Mouse (Mus musculus): ENCODE measurements at regions not wholly inside any gene's neighbourhood (a gene's known extent, or its start where the extent isn't known, plus 50 kb on each side); places are given as distances from the start of the nearest gene placed in this dataset.

DNA sequence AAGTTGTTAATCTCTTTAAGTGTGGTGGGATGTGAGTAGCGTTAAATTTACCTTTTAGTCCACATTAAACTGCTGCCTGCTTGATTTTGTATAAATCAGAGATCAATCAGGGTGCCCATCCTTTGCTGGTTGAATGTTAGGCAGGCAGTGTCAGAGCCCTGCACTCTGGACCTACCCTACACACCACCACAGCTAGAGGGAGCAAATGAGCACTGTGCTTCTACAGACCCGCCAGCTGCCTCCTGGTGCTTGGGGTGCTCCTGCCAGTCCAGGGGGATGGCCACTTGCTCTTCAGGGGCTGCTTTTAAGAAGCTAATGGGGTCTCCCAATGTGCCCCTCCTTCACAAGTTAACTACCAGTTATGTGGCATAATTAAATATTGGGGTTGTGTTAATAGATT lies 96.3 kb downstream of the Tex36 start:
- WGBS: 94% methylated on average over 2 of the region's 2 CpGs
- Histone ChIP-seq H3K27me3 (ENCODE audit: control insufficient read depth, insufficient read depth, low read length) (no peaks in the 10 kb centered on the region), H3K4me3 (ENCODE audit: insufficient read depth, low read depth, low read length) (no peak overlapping the region), H3K9ac (ENCODE audit: low read depth, low read length) (no peak overlapping the region), H3K79me2 (ENCODE audit: control insufficient read depth, insufficient read depth, low read length) (no peaks in the 10 kb centered on the region), H3K36me3 (ENCODE audit: control insufficient read depth, insufficient read depth, low read length) (no peaks in the 10 kb centered on the region), H3K27ac (replicated peaks; ENCODE audit: insufficient read depth, low read depth, low read length) (no peak overlapping the region), H3K4me1 (ENCODE audit: control insufficient read depth, insufficient read depth, low read length) (no peaks in the 10 kb centered on the region)
- DNase-seq (ENCODE audit: extremely low read depth, low read depth, low spot score): no peak
- no peak for TF ChIP-seq POLR2A (IDR thresholded peaks at IDR 0.05; ENCODE audit: extremely low read depth, insufficient read depth, low read length)
- 0 out of 2 replicates have a peak, but pooled peaks have one; percentile 8 for TF ChIP-seq CTCF (IDR thresholded peaks at IDR 0.05; ENCODE audit: low read depth, low read length)

DNA sequence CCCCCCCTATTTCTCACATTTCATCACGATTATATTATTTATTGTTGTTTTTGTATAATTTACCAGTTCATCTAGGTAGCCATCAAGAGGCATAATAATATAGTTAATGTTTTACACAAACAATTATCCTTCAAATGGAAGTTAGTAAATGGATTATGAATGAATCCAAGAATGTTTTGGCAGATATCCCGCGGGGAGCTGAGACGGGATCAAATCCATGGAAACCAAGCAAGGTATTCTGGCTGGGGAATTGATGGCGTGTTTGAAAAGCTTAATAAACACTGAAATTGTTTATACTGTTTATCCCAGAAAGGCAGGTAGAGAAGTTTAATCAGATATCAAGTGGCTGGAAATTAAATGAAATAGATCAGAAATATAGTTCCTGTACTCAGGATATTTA lies 98.0 kb downstream of the Tex36 start:
- Histone ChIP-seq H3K4me1 (ENCODE audit: control insufficient read depth, insufficient read depth, low read length) (no peaks in the 10 kb centered on the region), H3K9ac (ENCODE audit: low read depth, low read length) (no peak overlapping the region), H3K27ac (replicated peaks; ENCODE audit: insufficient read depth, low read depth, low read length) (no peak overlapping the region), H3K36me3 (ENCODE audit: control insufficient read depth, insufficient read depth, low read length) (no peaks in the 10 kb centered on the region), H3K79me2 (ENCODE audit: control insufficient read depth, insufficient read depth, low read length) (no peaks in the 10 kb centered on the region), H3K4me3 (ENCODE audit: insufficient read depth, low read depth, low read length) (no peak overlapping the region), H3K27me3 (ENCODE audit: control insufficient read depth, insufficient read depth, low read length) (no peaks in the 10 kb centered on the region)
- no peak for DNase-seq (ENCODE audit: extremely low read depth, low read depth, low spot score)
- 85% methylated on average over 5 of the region's 5 CpGs for WGBS
- TF ChIP-seq CTCF (IDR thresholded peaks at IDR 0.05; ENCODE audit: low read depth, low read length) (no peak), POLR2A (IDR thresholded peaks at IDR 0.05; ENCODE audit: extremely low read depth, insufficient read depth, low read length) (no peak)

- Histone ChIP-seq H3K79me2 (ENCODE audit: control insufficient read depth, insufficient read depth, low read length) (no peaks in the 10 kb centered on the region), H3K4me1 (ENCODE audit: control insufficient read depth, insufficient read depth, low read length) (no peaks in the 10 kb centered on the region), H3K9ac (ENCODE audit: low read depth, low read length) (no peak overlapping the region), H3K4me3 (ENCODE audit: insufficient read depth, low read depth, low read length) (no peak overlapping the region), H3K27ac (replicated peaks; ENCODE audit: insufficient read depth, low read depth, low read length) (no peak overlapping the region), H3K36me3 (ENCODE audit: control insufficient read depth, insufficient read depth, low read length) (no peaks in the 10 kb centered on the region), H3K27me3 (ENCODE audit: control insufficient read depth, insufficient read depth, low read length) (no peaks in the 10 kb centered on the region)
- no peak for TF ChIP-seq POLR2A (IDR thresholded peaks at IDR 0.05; ENCODE audit: extremely low read depth, insufficient read depth, low read length)
- no peak for TF ChIP-seq CTCF (IDR thresholded peaks at IDR 0.05; ENCODE audit: low read depth, low read length)
- DNase-seq (ENCODE audit: extremely low read depth, low read depth, low spot score): no peak
- WGBS: 78% methylated on average over 4 of the region's 4 CpGs
Observed at GRCm38 (mm10) chr7:133502731-133503130, 99.2 kb downstream of the Tex36 start.

DNA sequence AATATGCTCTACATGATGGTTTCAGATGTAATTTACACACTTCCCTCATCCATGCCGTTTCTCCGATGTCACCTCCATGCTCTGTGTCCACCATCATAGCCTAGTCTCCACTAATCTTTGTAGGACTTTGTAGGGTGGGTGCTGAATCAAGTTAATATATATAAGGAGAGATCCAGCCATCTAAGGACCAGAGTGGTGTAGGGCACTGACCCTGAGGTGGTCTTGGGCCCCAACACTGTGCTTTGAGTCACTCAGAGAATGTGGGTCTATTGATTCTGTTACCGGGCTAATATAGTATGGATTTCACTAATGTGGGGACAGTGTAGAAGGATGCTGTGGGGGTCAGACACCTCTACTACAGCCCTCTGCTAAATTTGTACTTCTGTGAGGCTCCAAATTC lies 104.4 kb downstream of the Tex36 start:
- Histone ChIP-seq H3K36me3 (ENCODE audit: control insufficient read depth, insufficient read depth, low read length) (no peaks in the 10 kb centered on the region), H3K4me3 (ENCODE audit: insufficient read depth, low read depth, low read length) (no peak overlapping the region), H3K27ac (replicated peaks; ENCODE audit: insufficient read depth, low read depth, low read length) (no peak overlapping the region), H3K27me3 (ENCODE audit: control insufficient read depth, insufficient read depth, low read length) (no peaks in the 10 kb centered on the region; the same call in 1 of the 2 replicates), H3K79me2 (ENCODE audit: control insufficient read depth, insufficient read depth, low read length) (no peaks in the 10 kb centered on the region), H3K4me1 (ENCODE audit: control insufficient read depth, insufficient read depth, low read length) (no peaks in the 10 kb centered on the region), H3K9ac (ENCODE audit: low read depth, low read length) (no peak overlapping the region)
- whole genome bisulfite sequencing: 94% methylated on average over 3 of the region's 3 CpGs
- DNase-seq (ENCODE audit: extremely low read depth, low read depth, low spot score): no peak
- TF ChIP-seq POLR2A (IDR thresholded peaks at IDR 0.05; ENCODE audit: extremely low read depth, insufficient read depth, low read length) (no peak), CTCF (IDR thresholded peaks at IDR 0.05; ENCODE audit: low read depth, low read length) (no peak)

GRCm38 (mm10) chr7:133494982-133495550 lies 106.9 kb downstream of the Tex36 start:
- no peak for TF ChIP-seq CTCF (IDR thresholded peaks at IDR 0.05; ENCODE audit: low read depth, low read length)
- TF ChIP-seq POLR2A (IDR thresholded peaks at IDR 0.05; ENCODE audit: extremely low read depth, insufficient read depth, low read length): no peak

GRCm38 (mm10) chr7:133494256-133494981 lies 107.5 kb downstream of the Tex36 start:
- Histone ChIP-seq H3K79me2 (ENCODE audit: control insufficient read depth, insufficient read depth, low read length) (no peaks in the 10 kb centered on the region), H3K27me3 (ENCODE audit: control insufficient read depth, insufficient read depth, low read length) (no peaks in the 10 kb centered on the region; the same call in 1 of the 2 replicates), H3K9ac (ENCODE audit: low read depth, low read length) (no peak overlapping the region), H3K36me3 (ENCODE audit: control insufficient read depth, insufficient read depth, low read length) (no peaks in the 10 kb centered on the region), H3K27ac (replicated peaks; ENCODE audit: insufficient read depth, low read depth, low read length) (no peak overlapping the region), H3K4me1 (ENCODE audit: control insufficient read depth, insufficient read depth, low read length) (no peaks in the 10 kb centered on the region), H3K4me3 (ENCODE audit: insufficient read depth, low read depth, low read length) (no peak overlapping the region)
- no peak for DNase-seq (ENCODE audit: extremely low read depth, low read depth, low spot score)
- TF ChIP-seq CTCF (IDR thresholded peaks at IDR 0.05; ENCODE audit: low read depth, low read length) (no peak), POLR2A (IDR thresholded peaks at IDR 0.05; ENCODE audit: extremely low read depth, insufficient read depth, low read length) (no peak)
- 72% methylated on average over 10 of the region's 10 CpGs for WGBS

More at GRCm38 (mm10) chr7:133494982-133495550, 106.9 kb downstream of the Tex36 start:
- H3K36me3 ChIP-seq (ENCODE audit: control insufficient read depth, insufficient read depth, low read length): no peaks in the 10 kb centered on the region
- no peak for DNase-seq (ENCODE audit: extremely low read depth, low read depth, low spot score)
- no peak overlapping the region for H3K27ac ChIP-seq (replicated peaks; ENCODE audit: insufficient read depth, low read depth, low read length)
- H3K79me2 ChIP-seq (ENCODE audit: control insufficient read depth, insufficient read depth, low read length): no peaks in the 10 kb centered on the region
- no peaks in the 10 kb centered on the region; the same call in 1 of the 2 replicates for H3K27me3 ChIP-seq (ENCODE audit: control insufficient read depth, insufficient read depth, low read length)
- no peak overlapping the region for H3K4me3 ChIP-seq (ENCODE audit: insufficient read depth, low read depth, low read length)
- WGBS: 75% methylated on average over 8 of the region's 8 CpGs
- H3K4me1 ChIP-seq (ENCODE audit: control insufficient read depth, insufficient read depth, low read length): no peaks in the 10 kb centered on the region
- no peak overlapping the region for H3K9ac ChIP-seq (ENCODE audit: low read depth, low read length)
